Mouse (Mus musculus): ENCODE measurements around the gene Ick. TPM values are rescaled to one million over a fixed set of nuclear protein-coding genes. Genes with fewer than 3 reads are reported as not detected.

The Ick gene
- total and polyA plus RNA-seq, 3 experiments, result 7.8 to 14.0 (median 12.5) TPM

DNA sequence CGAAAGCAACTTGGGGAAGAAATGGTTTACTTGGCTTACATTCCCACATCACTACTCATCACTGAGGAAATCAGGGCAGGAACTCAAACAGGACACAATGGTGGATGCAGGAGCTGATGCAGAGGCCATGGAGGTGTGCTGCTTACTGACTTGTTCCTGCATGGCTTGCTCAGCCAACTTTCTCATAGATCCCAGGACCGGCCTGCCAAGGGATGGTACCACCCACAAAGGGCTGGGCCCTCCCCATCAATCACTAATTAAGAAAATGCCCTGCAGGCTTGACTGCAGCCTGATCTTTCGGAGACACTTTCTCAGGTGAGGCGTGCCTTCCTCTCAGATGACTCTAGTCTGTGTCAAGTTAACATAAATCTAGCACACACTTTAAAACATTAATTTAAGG lies 2.2 kb upstream of the Ick start:
- no peak for TF ChIP-seq EP300 (IDR thresholded peaks at IDR 0.05; ENCODE audit: insufficient read depth, low read depth, low read length)
- TF ChIP-seq CTCF (IDR thresholded peaks at IDR 0.05), result no peak
- no peak for TF ChIP-seq POLR2A (IDR thresholded peaks at IDR 0.05; ENCODE audit: insufficient read depth, low read depth, low read length)
- Histone ChIP-seq H3K36me3 (ENCODE audit: control insufficient read depth, insufficient read depth, low read length) (peaks cover 10% of the 10 kb centered on the region), H3K4me3 (peak overlapping the region; percentile 98; the same call in 1 of the 2 replicates), H3K79me2 (replicated peaks; ENCODE audit: control insufficient read depth, insufficient read depth, low read length) (peaks cover 2% of the 10 kb centered on the region; the same call in 1 of the 2 replicates), H3K9ac (ENCODE audit: low read depth, low read length) (no peak overlapping the region), H3K27ac (no peak overlapping the region; the same call in 1 of the 2 replicates), H3K4me1 (ENCODE audit: control insufficient read depth, insufficient read depth, low read length) (peaks cover 8% of the 10 kb centered on the region), H3K27me3 (ENCODE audit: control insufficient read depth, insufficient read depth, low read length) (no peaks in the 10 kb centered on the region)
- 80% methylated on average over 4 of the region's 4 CpGs for WGBS
- DNase-seq, result no peak
- intact Hi-C loops (cut with DNase I), result no loop called here

DNA sequence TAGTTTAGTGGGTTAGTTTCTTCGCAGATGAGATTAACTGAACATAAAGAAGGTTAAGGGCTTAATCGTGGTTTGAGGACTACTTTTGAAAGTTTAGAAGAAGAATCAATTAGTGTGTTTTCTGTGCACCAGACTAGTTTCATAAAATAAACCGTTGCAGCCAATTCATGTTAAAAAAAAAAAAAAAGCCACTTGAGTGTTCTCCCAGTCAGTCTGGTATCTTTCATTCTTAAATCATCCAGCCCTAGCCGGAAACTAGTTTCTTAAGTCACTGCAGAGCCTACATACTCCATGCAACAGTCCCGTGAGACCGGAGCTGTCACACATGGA lies 1.4 kb upstream of the Ick start:
- Histone ChIP-seq H3K36me3 (ENCODE audit: control insufficient read depth, insufficient read depth, low read length) (peaks cover 10% of the 10 kb centered on the region), H3K27me3 (ENCODE audit: control insufficient read depth, insufficient read depth, low read length) (no peaks in the 10 kb centered on the region), H3K9ac (ENCODE audit: low read depth, low read length) (peak overlapping the region; percentile 97), H3K4me3 (peak overlapping the region; percentile 98), H3K27ac (peak overlapping the region; percentile 96), H3K4me1 (ENCODE audit: control insufficient read depth, insufficient read depth, low read length) (peaks cover 8% of the 10 kb centered on the region), H3K79me2 (replicated peaks; ENCODE audit: control insufficient read depth, insufficient read depth, low read length) (peaks cover 2% of the 10 kb centered on the region; the same call in 1 of the 2 replicates)
- WGBS, result 11% methylated on average over 6 of the region's 6 CpGs
- intact Hi-C loops (cut with DNase I), result no loop called here
- DNase-seq, result no peak
- TF ChIP-seq POLR2A (IDR thresholded peaks at IDR 0.05; ENCODE audit: insufficient read depth, low read depth, low read length) (no peak), CTCF (IDR thresholded peaks at IDR 0.05) (no peak), EP300 (IDR thresholded peaks at IDR 0.05; ENCODE audit: insufficient read depth, low read depth, low read length) (no peak)

GRCm38 (mm10) chr9:78107912-78108795 lies 838 bp upstream of the Ick start:
- Histone ChIP-seq H3K4me3 (peak overlapping the region; percentile 98), H3K79me2 (replicated peaks; ENCODE audit: control insufficient read depth, insufficient read depth, low read length) (peaks cover 2% of the 10 kb centered on the region; the same call in 1 of the 2 replicates), H3K27me3 (ENCODE audit: control insufficient read depth, insufficient read depth, low read length) (no peaks in the 10 kb centered on the region), H3K4me1 (ENCODE audit: control insufficient read depth, insufficient read depth, low read length) (peaks cover 8% of the 10 kb centered on the region), H3K27ac (peak overlapping the region; percentile 96), H3K36me3 (ENCODE audit: control insufficient read depth, insufficient read depth, low read length) (peaks cover 10% of the 10 kb centered on the region), H3K9ac (ENCODE audit: low read depth, low read length) (peak overlapping the region; percentile 97)
- under 1% methylated on average over 88 of the region's 88 CpGs for WGBS
- DNase-seq, result peak; percentile 91
- intact Hi-C loops (cut with DNase I), result no loop called here
- TF ChIP-seq EP300 (IDR thresholded peaks at IDR 0.05; ENCODE audit: insufficient read depth, low read depth, low read length) (peak; percentile 55; the same call in 1 of the 2 replicates), CTCF (IDR thresholded peaks at IDR 0.05) (no peak), POLR2A (IDR thresholded peaks at IDR 0.05; ENCODE audit: insufficient read depth, low read depth, low read length) (peak; percentile 84)

GRCm38 (mm10) chr9:78109656-78110055 lies 664 bp downstream of the Ick start:
- H3K9ac ChIP-seq (ENCODE audit: low read depth, low read length), result no peak overlapping the region
- peaks cover 10% of the 10 kb centered on the region for H3K36me3 ChIP-seq (ENCODE audit: control insufficient read depth, insufficient read depth, low read length)
- no peak for DNase-seq
- TF ChIP-seq CTCF (IDR thresholded peaks at IDR 0.05), result peak; percentile 59
- TF ChIP-seq POLR2A (IDR thresholded peaks at IDR 0.05; ENCODE audit: insufficient read depth, low read depth, low read length), result no peak
- H3K4me3 ChIP-seq, result peak overlapping the region; percentile 98
- intact Hi-C loops (cut with DNase I), result loop anchor here (5.0 kb wide), 1 partner anchor 83 kb away; no protein-coding TSS in a partner anchor
- no peaks in the 10 kb centered on the region for H3K27me3 ChIP-seq (ENCODE audit: control insufficient read depth, insufficient read depth, low read length)
- H3K27ac ChIP-seq, result peak overlapping the region; percentile 96; the same call in 1 of the 2 replicates
- H3K79me2 ChIP-seq (replicated peaks; ENCODE audit: control insufficient read depth, insufficient read depth, low read length), result peaks cover 2% of the 10 kb centered on the region; the same call in 1 of the 2 replicates
- WGBS, result 27% methylated on average over 5 of the region's 5 CpGs
- H3K4me1 ChIP-seq (ENCODE audit: control insufficient read depth, insufficient read depth, low read length), result peaks cover 10% of the 10 kb centered on the region

DNA sequence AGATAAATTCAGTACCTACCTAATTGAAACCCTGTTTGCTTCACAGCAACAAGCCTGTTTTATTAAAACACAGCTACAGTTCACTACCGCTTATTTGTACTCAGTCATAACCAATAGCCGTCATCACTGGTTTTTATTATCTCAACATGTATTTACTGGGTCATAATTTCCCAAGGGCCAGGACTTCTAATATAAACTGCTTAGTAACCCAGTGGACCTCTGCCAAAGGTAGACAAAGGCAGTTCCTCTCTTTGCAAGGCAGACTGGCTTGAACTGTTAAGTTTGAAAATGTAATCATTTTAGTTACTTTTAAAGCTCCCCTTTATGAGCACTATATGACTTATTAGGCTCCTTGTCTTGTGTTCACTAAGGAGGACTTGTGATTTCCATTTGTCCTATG lies 2.5 kb downstream of the Ick start:
- Histone ChIP-seq H3K4me1 (ENCODE audit: control insufficient read depth, insufficient read depth, low read length) (peaks cover 15% of the 10 kb centered on the region), H3K9ac (ENCODE audit: low read depth, low read length) (no peak overlapping the region), H3K27ac (no peak overlapping the region), H3K36me3 (ENCODE audit: control insufficient read depth, insufficient read depth, low read length) (peaks cover 7% of the 10 kb centered on the region), H3K79me2 (replicated peaks; ENCODE audit: control insufficient read depth, insufficient read depth, low read length) (no peaks in the 10 kb centered on the region), H3K27me3 (ENCODE audit: control insufficient read depth, insufficient read depth, low read length) (no peaks in the 10 kb centered on the region), H3K4me3 (no peak overlapping the region)
- WGBS, result 44% methylated on average over 2 of the region's 2 CpGs
- intact Hi-C loops (cut with DNase I), result loop anchor here (5.0 kb wide), 1 partner anchor 81 kb away; no protein-coding TSS in a partner anchor
- TF ChIP-seq EP300 (IDR thresholded peaks at IDR 0.05; ENCODE audit: insufficient read depth, low read depth, low read length) (no peak), CTCF (IDR thresholded peaks at IDR 0.05) (no peak)
- DNase-seq, result no peak
